Mouse (Mus musculus): Measurements from ENCODE around the gene Mfsd14b. TPM values are rescaled to one million over a fixed set of nuclear protein-coding genes. Genes with fewer than 3 reads are reported as not detected.

Mfsd14b gene
- total RNA-seq (2014; fragmentation: Nextera tagmentation) = 48.1 and 54.7 TPM in 2 replicates
- 104 and 116 TPM in 2 replicates for total RNA-seq (2017)

GRCm38 (mm10) chr13:65112459-65113110 is at the start of gene Mfsd14b:
Mfsd14b (minus strand) TSS chr13:65112975.
- ATAC-seq (replicated peaks; ENCODE audit: low FRiP score, low TSS enrichment, poor library complexity, severe bottlenecking) = peak; percentile 97

DNA sequence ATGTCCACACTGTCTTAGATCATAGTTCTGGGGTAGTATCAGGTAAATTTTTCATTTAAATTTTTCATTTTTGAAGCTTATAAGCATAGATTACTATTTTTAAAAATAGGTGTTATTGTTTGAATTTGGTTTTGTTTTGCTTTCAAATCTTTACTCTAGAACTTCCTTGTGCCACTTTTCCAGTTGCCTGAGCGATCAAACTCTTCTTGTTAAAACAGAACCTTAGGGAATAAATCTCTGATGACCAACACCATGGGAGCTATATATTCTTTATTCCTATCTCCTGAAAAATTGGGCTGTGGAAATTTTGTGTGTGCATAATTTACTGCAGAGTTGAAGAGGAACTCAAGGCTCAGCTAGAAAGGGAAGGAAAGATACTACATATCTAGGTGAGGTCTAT is 37.2 kb upstream of the Mfsd14b start, which contains the start of gene Olfr466:
Gene Olfr466 (plus strand): TSS at position 301 of the 400 bp plus-strand sequence.
- ATAC-seq (replicated peaks; ENCODE audit: low FRiP score, low TSS enrichment, poor library complexity, severe bottlenecking) = no peak

- no peak for ATAC-seq (replicated peaks; ENCODE audit: low FRiP score, low TSS enrichment, poor library complexity, severe bottlenecking)
Observed at GRCm38 (mm10) chr13:65137789-65138188, 25.0 kb upstream of the Mfsd14b start, which contains the start of gene Olfr465-ps1. Olfr465-ps1 (plus strand) TSS chr13:65138089.

GRCm38 (mm10) chr13:65127063-65127847 is 14.5 kb upstream of the Mfsd14b start:
- ATAC-seq (replicated peaks; ENCODE audit: low FRiP score, low TSS enrichment, poor library complexity, severe bottlenecking) = peak; percentile 72

GRCm38 (mm10) chr13:65122111-65122510 is 9.3 kb upstream of the Mfsd14b start:
- ATAC-seq (replicated peaks; ENCODE audit: low FRiP score, low TSS enrichment, poor library complexity, severe bottlenecking) = peak; percentile 93

DNA sequence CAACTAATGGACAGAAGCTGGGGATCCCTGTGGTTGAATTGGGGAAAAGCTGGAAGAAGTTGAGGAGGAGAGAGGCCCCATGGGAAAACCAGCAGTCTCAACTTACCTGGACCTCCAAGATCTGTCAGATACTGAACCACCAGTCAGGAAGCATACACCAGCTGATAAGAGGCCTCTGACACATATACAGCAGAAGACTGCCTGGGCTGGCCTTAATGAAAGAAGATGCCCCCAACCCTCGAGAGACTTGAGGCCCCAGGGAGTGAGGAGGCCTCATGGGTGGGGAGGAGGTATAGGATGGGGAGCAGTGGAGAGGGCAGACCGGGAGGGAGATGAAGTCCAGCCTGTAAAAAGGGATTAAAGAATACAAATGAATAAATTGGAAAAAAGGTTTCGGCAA is 8.2 kb upstream of the Mfsd14b start:
- ATAC-seq (replicated peaks; ENCODE audit: low FRiP score, low TSS enrichment, poor library complexity, severe bottlenecking) = no peak

DNA sequence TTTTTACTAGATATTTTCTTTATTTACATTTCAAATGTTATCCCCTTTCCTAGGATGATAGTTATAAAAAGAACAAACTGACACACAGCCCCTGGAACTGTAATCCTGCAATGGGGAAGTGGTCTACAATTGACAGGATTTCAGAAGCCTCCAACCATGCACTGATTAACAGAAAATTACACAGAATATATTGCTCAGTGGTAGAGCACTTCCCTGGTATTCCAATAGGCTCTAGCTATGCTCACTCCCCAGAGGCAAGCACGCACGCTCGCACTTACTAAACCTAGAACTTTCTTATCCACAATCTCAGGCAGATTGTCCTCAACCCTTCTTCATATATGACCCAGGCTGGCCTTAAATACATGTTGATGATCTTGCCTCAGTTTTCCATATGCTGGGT is 464 bp upstream of the Mfsd14b start:
- no peak for ATAC-seq (replicated peaks; ENCODE audit: low FRiP score, low TSS enrichment, poor library complexity, severe bottlenecking)

GRCm38 (mm10) chr13:65111961-65112360 is 814 bp downstream of the Mfsd14b start:
- ATAC-seq (replicated peaks; ENCODE audit: low FRiP score, low TSS enrichment, poor library complexity, severe bottlenecking) = peak; percentile 57

DNA sequence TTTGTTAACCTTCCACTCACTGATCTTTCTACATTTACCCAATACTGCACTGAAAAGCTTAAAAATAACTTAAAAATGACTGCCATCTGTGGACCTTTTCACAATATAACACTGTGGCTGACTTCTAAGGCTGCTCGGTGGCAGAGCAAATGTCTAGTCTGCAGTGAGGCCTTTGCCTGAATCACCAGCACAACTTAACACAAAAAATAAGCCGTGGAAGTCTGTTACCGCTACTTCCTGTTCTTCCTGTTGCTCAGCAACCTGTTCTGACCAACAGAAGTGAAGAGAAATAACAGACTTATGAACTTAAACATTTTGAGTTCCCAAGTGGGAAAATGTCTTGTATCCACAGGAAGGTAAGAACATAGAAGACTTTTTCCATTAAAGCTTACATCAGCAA is 11.5 kb downstream of the Mfsd14b start:
- no peak for ATAC-seq (replicated peaks; ENCODE audit: low FRiP score, low TSS enrichment, poor library complexity, severe bottlenecking)

DNA sequence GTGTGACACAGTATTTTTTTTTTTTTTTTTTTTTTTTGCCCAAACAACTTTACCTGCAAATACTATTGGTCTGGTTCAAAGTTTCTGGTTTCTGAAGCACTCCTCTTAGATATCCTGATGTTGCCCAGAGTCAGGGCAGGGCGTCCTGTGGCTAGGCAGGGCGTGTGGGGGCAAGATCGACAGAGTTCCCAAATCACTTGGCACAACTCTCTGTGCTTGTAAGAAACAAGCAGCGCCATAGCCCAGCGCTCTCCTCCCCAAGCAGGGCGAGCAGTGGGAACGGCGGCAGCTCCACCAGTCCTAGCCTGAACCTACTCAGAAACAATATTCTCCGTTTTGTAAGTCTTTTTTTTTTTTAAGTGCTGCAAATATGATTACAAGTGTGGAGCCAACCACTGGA is 12.1 kb downstream of the Mfsd14b start:
- ATAC-seq (replicated peaks; ENCODE audit: low FRiP score, low TSS enrichment, poor library complexity, severe bottlenecking) = peak; percentile 60

DNA sequence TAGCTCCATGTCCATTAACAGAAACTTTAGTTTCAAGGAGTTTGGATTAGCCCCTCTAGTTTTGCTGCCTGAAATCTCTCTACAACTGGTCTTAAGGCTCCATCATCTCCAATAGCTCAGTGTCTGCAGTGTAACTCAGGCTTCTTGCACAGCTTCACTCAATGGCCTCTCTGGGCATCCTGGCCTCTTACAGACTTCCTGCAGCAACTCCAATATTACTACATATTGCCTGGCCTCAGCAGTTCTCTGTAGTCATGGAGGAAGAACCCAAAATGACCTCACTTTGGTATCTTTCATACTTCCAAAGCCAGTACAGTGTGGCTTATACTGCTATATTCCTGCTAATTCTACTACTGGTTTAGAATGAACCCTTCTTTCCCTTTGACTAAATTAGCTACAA is 15.8 kb downstream of the Mfsd14b start:
- ATAC-seq (replicated peaks; ENCODE audit: low FRiP score, low TSS enrichment, poor library complexity, severe bottlenecking) = no peak

GRCm38 (mm10) chr13:65095923-65096322 is 16.9 kb downstream of the Mfsd14b start:
- no peak for ATAC-seq (replicated peaks; ENCODE audit: low FRiP score, low TSS enrichment, poor library complexity, severe bottlenecking)

GRCm38 (mm10) chr13:65069969-65070368 is 42.8 kb downstream of the Mfsd14b start:
- ATAC-seq (replicated peaks; ENCODE audit: low FRiP score, low TSS enrichment, poor library complexity, severe bottlenecking) = no peak

DNA sequence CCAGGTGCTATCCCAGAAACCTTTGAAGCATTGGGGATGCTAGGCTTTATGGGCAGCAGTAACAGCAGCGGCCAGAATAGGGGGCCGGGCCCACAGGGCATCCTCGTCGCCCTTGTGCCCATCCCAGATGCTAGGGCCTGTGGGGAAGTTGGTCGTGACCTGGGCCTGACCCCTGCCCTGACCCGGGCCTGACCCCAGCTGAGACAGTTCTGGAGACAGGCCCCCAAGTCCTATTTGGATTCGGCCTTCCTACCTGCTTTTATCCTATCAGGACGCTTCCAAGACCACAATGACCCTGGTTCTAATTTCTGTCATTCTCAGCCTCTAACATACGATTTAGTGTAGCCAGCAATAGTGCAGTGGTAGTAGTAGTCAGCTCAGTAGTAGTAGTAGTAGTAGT is 60.1 kb downstream of the Mfsd14b start, which contains the start of gene Prss47:
Gene Prss47 (minus strand): TSS at position 101 of the 400 bp plus-strand sequence.
- ATAC-seq (replicated peaks; ENCODE audit: low FRiP score, low TSS enrichment, poor library complexity, severe bottlenecking) = no peak

- ATAC-seq (replicated peaks; ENCODE audit: low FRiP score, low TSS enrichment, poor library complexity, severe bottlenecking) = peak; percentile 95
Observed at GRCm38 (mm10) chr13:65035057-65035456, 77.7 kb downstream of the Mfsd14b start.

DNA sequence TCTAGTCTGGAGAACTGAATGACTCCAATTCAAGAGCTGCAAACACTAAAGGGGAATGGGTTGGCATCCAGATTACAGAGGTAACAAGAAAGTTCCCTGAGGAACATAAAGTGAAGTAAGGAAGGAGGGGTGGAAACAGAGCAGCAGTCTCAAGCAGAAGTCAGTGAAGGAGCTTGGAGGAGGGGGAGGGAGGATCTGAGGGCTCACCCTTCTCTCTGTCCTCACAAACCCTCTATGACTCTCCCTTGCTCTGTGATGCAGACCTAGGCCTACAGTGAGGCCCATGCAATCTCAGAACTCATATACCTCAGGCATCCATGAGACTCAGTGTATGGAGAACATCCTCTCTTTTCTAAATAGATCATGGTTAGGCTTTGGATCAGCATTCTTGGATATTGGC is 80.0 kb downstream of the Mfsd14b start, which contains the start of gene Spata31d1c:
Gene Spata31d1c (plus strand): TSS at position 301 of the 400 bp plus-strand sequence.
- ATAC-seq (replicated peaks; ENCODE audit: low FRiP score, low TSS enrichment, poor library complexity, severe bottlenecking) = 0 out of 2 replicates have a peak, but pooled peaks have one; percentile 50

Other genes starting within 250 kb of the Mfsd14b start
- not detected in 2 replicates for gene Cntnap3, start 209.0 kb downstream of the Mfsd14b start, total RNA-seq (2014; fragmentation: Nextera tagmentation)
- not detected in 2 replicates for gene Cntnap3, start 209.0 kb downstream of the Mfsd14b start, total RNA-seq (2017)
- gene Spata31, start 195.6 kb downstream of the Mfsd14b start, total RNA-seq (2014; fragmentation: Nextera tagmentation) = not detected in 2 replicates
- gene Spata31, start 195.6 kb downstream of the Mfsd14b start, total RNA-seq (2017) = not detected in 2 replicates
- not detected in 2 replicates for gene Spata31d1c, start 79.9 kb downstream of the Mfsd14b start, total RNA-seq (2014; fragmentation: Nextera tagmentation)
- gene Spata31d1c, start 79.9 kb downstream of the Mfsd14b start, total RNA-seq (2017) = not detected in 2 replicates
- not detected in 2 replicates for gene Prss47, start 60.2 kb downstream of the Mfsd14b start, total RNA-seq (2014; fragmentation: Nextera tagmentation)
- gene Prss47, start 60.2 kb downstream of the Mfsd14b start, total RNA-seq (2017) = not detected in 2 replicates
- gene Olfr465-ps1, start 25.1 kb upstream of the Mfsd14b start, total RNA-seq (2014; fragmentation: Nextera tagmentation) = not detected in 2 replicates
- gene Olfr465-ps1, start 25.1 kb upstream of the Mfsd14b start, total RNA-seq (2017) = not detected in 2 replicates
- gene Olfr466, start 37.3 kb upstream of the Mfsd14b start, total RNA-seq (2014; fragmentation: Nextera tagmentation) = not detected in 2 replicates
- not detected in 2 replicates for gene Olfr466, start 37.3 kb upstream of the Mfsd14b start, total RNA-seq (2017)
- not detected in 2 replicates for gene Nlrp4f, start 93.0 kb upstream of the Mfsd14b start, total RNA-seq (2014; fragmentation: Nextera tagmentation)
- not detected in 2 replicates for gene Nlrp4f, start 93.0 kb upstream of the Mfsd14b start, total RNA-seq (2017)
- gene Gm10775, start 146.6 kb upstream of the Mfsd14b start, total RNA-seq (2014; fragmentation: Nextera tagmentation) = not detected in 2 replicates
- not detected in 2 replicates for gene Gm10775, start 146.6 kb upstream of the Mfsd14b start, total RNA-seq (2017)
- 51.4 and 57.7 TPM in 2 replicates for gene Zfp369, start 165.8 kb upstream of the Mfsd14b start, total RNA-seq (2014; fragmentation: Nextera tagmentation)
- 50.6 and 60.0 TPM in 2 replicates for gene Zfp369, start 165.8 kb upstream of the Mfsd14b start, total RNA-seq (2017)